Mouse (Mus musculus) MEL (cell line): Measurements from ENCODE around the gene Aifm1. TPM values are rescaled to one million over a fixed set of nuclear protein-coding genes. Genes with fewer than 3 reads are reported as not detected.

Experiments used
- DNase-seq: peaks from one replicate; pipeline ENCODE4 v3.0.0; 2011; ENCODE audit warnings: low read depth, low spot score
- H3K27ac ChIP-seq: 2 replicates; pipeline ENCODE4 v1.5.1; 2012; ENCODE audit warnings: low read depth, mild to moderate bottlenecking, control low read depth, low read length, moderate library complexity; ENCODE audit not compliant: control insufficient read depth
- H3K27me3 ChIP-seq, 2 experiments: fragments of 150-350 bp in 1 of 2; sonication (generic) in 1 of 2; 2 replicates each; pipeline ENCODE4 v1.6.1; 2012; ENCODE audit warnings: low read length in 2 of 2, mild to moderate bottlenecking in 2 of 2, improper control_type of control experiment in 1 of 2, moderate library complexity in 1 of 2; ENCODE audit not compliant: insufficient read depth in 2 of 2, control insufficient read depth in 1 of 2
- H3K36me3 ChIP-seq, 2 experiments: 2 replicates each; pipeline ENCODE4 v1.6.1; 2012 to 2014; ENCODE audit warnings: low read length in 2 of 2, improper control_type of control experiment in 1 of 2, inconsistent platforms in 1 of 2, mild to moderate bottlenecking in 1 of 2; ENCODE audit not compliant: insufficient read depth in 2 of 2, control insufficient read depth in 1 of 2
- H3K4me1 ChIP-seq, 2 experiments: fragments of 150-350 bp in 1 of 2; sonication (generic) in 1 of 2; 2 replicates each; pipeline ENCODE4 v1.6.1; 2012; ENCODE audit warnings: low read length in 2 of 2, improper control_type of control experiment in 1 of 2, mild to moderate bottlenecking in 1 of 2; ENCODE audit not compliant: insufficient read depth in 2 of 2, control insufficient read depth in 1 of 2
- H3K4me3 ChIP-seq, 2 experiments: fragments of 150-350 bp in 1 of 2; sonication (generic) in 1 of 2; 2 replicates each; pipeline ENCODE4 v1.5.1; 2012; ENCODE audit warnings: low read depth in 2 of 2, low read length in 2 of 2, mild to moderate bottlenecking in 2 of 2, moderate library complexity in 2 of 2, control low read depth in 1 of 2, improper control_type of control experiment in 1 of 2; ENCODE audit not compliant: control insufficient read depth in 1 of 2, insufficient read depth in 1 of 2
- H3K79me2 ChIP-seq: 2 replicates; pipeline ENCODE4 v1.6.1; 2012; ENCODE audit warnings: mild to moderate bottlenecking, low read length, moderate library complexity; ENCODE audit not compliant: control insufficient read depth, poor library complexity, insufficient read depth
- H3K9ac ChIP-seq: 2 replicates; pipeline ENCODE4 v1.6.1; 2012; ENCODE audit warnings: low read depth, mild to moderate bottlenecking, control low read depth, low read length, moderate library complexity; ENCODE audit not compliant: control insufficient read depth, poor library complexity, severe bottlenecking
- H3K9me3 ChIP-seq: fragments of 150-350 bp; sonication (generic); replicated peaks from 2 replicates; pipeline ENCODE4 v1.6.1; 2012; ENCODE audit warnings: mild to moderate bottlenecking, low read length, improper control_type of control experiment, moderate library complexity; ENCODE audit not compliant: insufficient read depth
- BHLHE40 ChIP-seq: IDR thresholded peaks from 2 replicates; pipeline ENCODE4 v1.6.1; 2012; ENCODE audit warnings: low read depth, mild to moderate bottlenecking, inconsistent platforms, low read length, improper control_type of control experiment, borderline replicate concordance
- CHD2 ChIP-seq: IDR thresholded peaks from 2 replicates; pipeline ENCODE4 v1.6.1; 2011; ENCODE audit warnings: low read length, improper control_type of control experiment
- CTCF ChIP-seq, 3 experiments: IDR thresholded peaks in 2 of 3; conservative IDR thresholded peaks in 1 of 3; 2 replicates each; pipeline ENCODE4 v1.5.1; 2011 to 2012; ENCODE audit warnings: low read length in 3 of 3, low read depth in 2 of 3, mild to moderate bottlenecking in 2 of 3, improper control_type of control experiment in 1 of 3, inconsistent platforms in 1 of 3, mixed read lengths in 1 of 3, moderate library complexity in 1 of 3; ENCODE audit not compliant: control insufficient read depth in 1 of 3, insufficient read depth in 1 of 3, poor library complexity in 1 of 3, severe bottlenecking in 1 of 3
- E2F4 ChIP-seq: IDR thresholded peaks from 2 replicates; pipeline ENCODE4 v1.6.1; 2011; ENCODE audit warnings: low read depth, low read length, improper control_type of control experiment, borderline replicate concordance
- EP300 ChIP-seq, 2 experiments: IDR thresholded peaks; 2 replicates each; pipeline ENCODE4 v1.6.1; 2011; ENCODE audit warnings: improper control_type of control experiment in 2 of 2, low read length in 2 of 2, low read depth in 1 of 2, mild to moderate bottlenecking in 1 of 2
- GABPA ChIP-seq: IDR thresholded peaks from 2 replicates; pipeline ENCODE4 v1.6.1; 2012; ENCODE audit warnings: low read depth, mild to moderate bottlenecking, inconsistent platforms, low read length, improper control_type of control experiment, moderate library complexity
- GATA1 ChIP-seq: IDR thresholded peaks from 2 replicates; pipeline ENCODE4 v1.6.1; 2011; ENCODE audit warnings: low read depth, low read length, improper control_type of control experiment
- HCFC1 ChIP-seq: IDR thresholded peaks from 2 replicates; pipeline ENCODE4 v1.6.1; 2012; ENCODE audit warnings: low read depth, mild to moderate bottlenecking, inconsistent platforms, low read length, improper control_type of control experiment, moderate library complexity
- JUND ChIP-seq: IDR thresholded peaks from 2 replicates; pipeline ENCODE4 v1.6.1; 2011; ENCODE audit warnings: low read depth, mild to moderate bottlenecking, improper control_type of control experiment, low read length
- MAX ChIP-seq: IDR thresholded peaks from 2 replicates; pipeline ENCODE4 v1.6.1; 2011; ENCODE audit warnings: low read length, improper control_type of control experiment
- MAZ ChIP-seq: IDR thresholded peaks from 2 replicates; pipeline ENCODE4 v1.6.1; 2012; ENCODE audit warnings: low read depth, mild to moderate bottlenecking, inconsistent platforms, low read length, improper control_type of control experiment
- MEF2A ChIP-seq: IDR thresholded peaks from 2 replicates; pipeline ENCODE4 v1.6.1; 2014; ENCODE audit warnings: low read depth, mild to moderate bottlenecking, inconsistent platforms, low read length, improper control_type of control experiment; ENCODE audit not compliant: poor library complexity, insufficient replicate concordance, severe bottlenecking; ENCODE audit errors: extremely low read depth
- MYB ChIP-seq: IDR thresholded peaks from 2 replicates; pipeline ENCODE4 v1.6.1; 2011; ENCODE audit warnings: mild to moderate bottlenecking, low read depth, low read length, improper control_type of control experiment
- MYC ChIP-seq: IDR thresholded peaks from 2 replicates; pipeline ENCODE4 v1.6.1; 2011; ENCODE audit warnings: low read depth, mild to moderate bottlenecking, low read length, improper control_type of control experiment, moderate library complexity
- NELFE ChIP-seq: IDR thresholded peaks from 2 replicates; pipeline ENCODE4 v1.6.1; 2011; ENCODE audit warnings: low read depth, low read length, improper control_type of control experiment
- NRF1 ChIP-seq: IDR thresholded peaks from 2 replicates; pipeline ENCODE4 v1.6.1; 2014; ENCODE audit warnings: low read depth, mild to moderate bottlenecking, inconsistent platforms, low read length, improper control_type of control experiment, moderate library complexity; ENCODE audit not compliant: poor library complexity, insufficient read depth, severe bottlenecking
- POLR2A ChIP-seq, 2 experiments: IDR thresholded peaks; 2 replicates each; pipeline ENCODE4 v1.6.1; 2011 to 2012; ENCODE audit warnings: low read length in 2 of 2, mild to moderate bottlenecking in 2 of 2, control low read depth in 1 of 2, improper control_type of control experiment in 1 of 2, low read depth in 1 of 2, moderate library complexity in 1 of 2; ENCODE audit not compliant: control insufficient read depth in 1 of 2, insufficient read depth in 1 of 2, poor library complexity in 1 of 2
- POLR2AphosphoS2 ChIP-seq: IDR thresholded peaks from 2 replicates; pipeline ENCODE4 v1.6.1; 2011; ENCODE audit warnings: low read length, improper control_type of control experiment
- POLR2AphosphoS5 ChIP-seq: IDR thresholded peaks from 2 replicates; pipeline ENCODE4 v1.6.1; 2012; ENCODE audit warnings: low read depth, borderline replicate concordance, mild to moderate bottlenecking, inconsistent platforms, low read length, moderate library complexity, mixed read lengths
- RAD21 ChIP-seq: IDR thresholded peaks from 2 replicates; pipeline ENCODE4 v1.6.1; 2011; ENCODE audit warnings: mild to moderate bottlenecking, low read depth, low read length, improper control_type of control experiment
- RCOR1 ChIP-seq: IDR thresholded peaks from 2 replicates; pipeline ENCODE4 v1.6.1; 2012; ENCODE audit warnings: low read depth, mild to moderate bottlenecking, inconsistent platforms, low read length, improper control_type of control experiment
- SIN3A ChIP-seq: IDR thresholded peaks from 2 replicates; pipeline ENCODE4 v1.6.1; 2012; ENCODE audit warnings: low read length, improper control_type of control experiment, inconsistent platforms
- TBP ChIP-seq: IDR thresholded peaks from 2 replicates; pipeline ENCODE4 v1.8.0; 2011; ENCODE audit warnings: low read depth, low read length, improper control_type of control experiment
- TCF12 ChIP-seq: IDR thresholded peaks from 2 replicates; pipeline ENCODE4 v1.6.1; 2014; ENCODE audit warnings: low read depth, mild to moderate bottlenecking, inconsistent platforms, low read length, improper control_type of control experiment, moderate library complexity
- USF1 ChIP-seq: IDR thresholded peaks from 2 replicates; pipeline ENCODE4 v1.6.1; 2014; ENCODE audit warnings: low read depth, mild to moderate bottlenecking, inconsistent platforms, low read length, improper control_type of control experiment, moderate library complexity
- USF2 ChIP-seq, 2 experiments: IDR thresholded peaks; 2 replicates each; pipeline ENCODE4 v1.6.1; 2011 to 2012; ENCODE audit warnings: improper control_type of control experiment in 2 of 2, low read length in 2 of 2, borderline replicate concordance in 1 of 2, inconsistent platforms in 1 of 2, low read depth in 1 of 2, mild to moderate bottlenecking in 1 of 2; ENCODE audit not compliant: insufficient read depth in 1 of 2
- ZC3H11A ChIP-seq: IDR thresholded peaks from 2 replicates; pipeline ENCODE4 v1.6.1; 2012; ENCODE audit warnings: low read depth, mild to moderate bottlenecking, inconsistent platforms, low read length, improper control_type of control experiment
- ZKSCAN1 ChIP-seq: IDR thresholded peaks from 2 replicates; pipeline ENCODE4 v1.6.1; 2012; ENCODE audit warnings: low read depth, mild to moderate bottlenecking, inconsistent platforms, low read length, improper control_type of control experiment, moderate library complexity
- ZNF384 ChIP-seq: IDR thresholded peaks from 2 replicates; pipeline ENCODE4 v1.6.1; 2012; ENCODE audit warnings: low read depth, mild to moderate bottlenecking, inconsistent platforms, low read length, improper control_type of control experiment
- polyA plus RNA-seq, 2 experiments: library from polyadenylated mRNA; stranded (reverse) in 1 of 2; unstranded in 1 of 2; fragments of >175 nt in 1 of 2; fragments of >200 nt in 1 of 2; gene quantifications; 2 replicates each; pipeline versions ENCODE4 v1.2.1 to v1.2.4; 2012; ENCODE audit warnings: low replicate concordance in 2 of 2, low read depth in 1 of 2; ENCODE audit not compliant: insufficient read length in 2 of 2, insufficient read depth in 1 of 2, missing spikeins in 1 of 2
- total RNA-seq: library from RNA; depleted of rRNA; stranded (reverse); fragments of 300-350 nt; gene quantifications from 2 replicates; pipeline ENCODE4 v1.2.3, GENCODE M21; 2012

Aifm1 gene
- total and polyA plus RNA-seq, 3 experiments = 69.1 to 99.1 TPM; not detected in 1

- peaks cover 26% of the 10 kb centered on the region for H3K79me2 ChIP-seq
- peaks cover 0 to 17% of the 10 kb centered on the region in 2 experiments; a peak in 2 of 4 replicates for H3K4me1 ChIP-seq
- H3K36me3 ChIP-seq = peaks cover 0 to 16% of the 10 kb centered on the region in 2 experiments; a peak in 2 of 4 replicates
- no peak overlapping the region for H3K4me3 ChIP-seq
- H3K27ac ChIP-seq = no peak overlapping the region
- no peak for TF ChIP-seq ZNF384
- TF ChIP-seq TBP = no peak
- TF ChIP-seq MAX = no peak
- no peak for TF ChIP-seq POLR2AphosphoS2
- no peak for TF ChIP-seq EP300 (IDR thresholded peaks at IDR 0.05; ENCODE audit: low read depth in 1 of 2, low read length in 2 of 2)
- TF ChIP-seq CHD2 = no peak
- TF ChIP-seq BHLHE40 = no peak
- no peak for TF ChIP-seq ZKSCAN1
- TF ChIP-seq MYC = no peak
- no peak for TF ChIP-seq NELFE
- TF ChIP-seq RCOR1 = no peak
- TF ChIP-seq MEF2A = no peak
- TF ChIP-seq GATA1 = no peak
- no peak for TF ChIP-seq USF1
- TF ChIP-seq CTCF (IDR thresholded peaks at IDR 0.05 in 2 of 3, conservative IDR thresholded peaks at IDR 0.05 in 1 of 3; ENCODE audit: control insufficient read depth in 1 of 3, insufficient read depth in 1 of 3, low read depth in 2 of 3, low read length in 3 of 3, poor library complexity in 1 of 3, severe bottlenecking in 1 of 3) = no peak
- TF ChIP-seq MYB = no peak
- no peak for TF ChIP-seq HCFC1
- TF ChIP-seq MAZ = no peak
- H3K27me3 ChIP-seq = no peaks in the 10 kb centered on the region
- no peaks in the 10 kb centered on the region for H3K9me3 ChIP-seq
- DNase-seq = no peak
- H3K9ac ChIP-seq = no peak overlapping the region
Observed at GRCm38 (mm10) chrX:48449646-48450045, 63.7 kb downstream of the Aifm1 start.

DNA sequence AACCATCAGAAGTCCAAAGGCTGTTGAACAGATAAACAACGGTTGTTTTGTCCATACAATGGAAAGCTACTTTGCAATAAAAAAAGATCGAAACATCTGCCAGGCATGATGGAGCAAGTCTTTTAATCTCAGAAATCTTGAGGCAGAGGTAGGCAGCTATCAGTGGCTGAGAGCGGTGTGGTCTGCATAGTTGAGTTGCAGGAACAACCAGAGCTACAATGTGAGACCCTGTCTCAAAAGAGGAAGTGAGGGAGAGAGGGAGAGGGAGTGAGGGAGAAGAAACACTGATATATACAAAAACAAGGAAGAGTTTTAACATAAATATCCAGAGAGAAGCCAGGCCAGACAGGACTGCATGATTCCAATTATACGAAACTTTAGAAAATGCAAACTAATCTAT, 68.7 kb downstream of the Aifm1 start:
- Histone ChIP-seq H3K9me3 (no peaks in the 10 kb centered on the region), H3K4me3 (no peak overlapping the region), H3K4me1 (peaks cover 0 to 14% of the 10 kb centered on the region in 2 experiments; a peak in 2 of 4 replicates), H3K27ac (no peak overlapping the region; the same call in 1 of the 2 replicates), H3K36me3 (peaks cover 0 to 15% of the 10 kb centered on the region in 2 experiments; a peak in 2 of 4 replicates), H3K27me3 (no peaks in the 10 kb centered on the region), H3K79me2 (peaks cover 3% of the 10 kb centered on the region; the same call in 1 of the 2 replicates), H3K9ac (no peak overlapping the region)
- DNase-seq = peak; percentile 62
- TF ChIP-seq RCOR1 = no peak
- TF ChIP-seq ZC3H11A = no peak
- TF ChIP-seq MYC = no peak
- TF ChIP-seq RAD21 = no peak
- TF ChIP-seq JUND = no peak
- no peak for TF ChIP-seq POLR2A (IDR thresholded peaks at IDR 0.05; ENCODE audit: control insufficient read depth in 1 of 2, insufficient read depth in 1 of 2, low read depth in 1 of 2, low read length in 2 of 2, poor library complexity in 1 of 2)
- TF ChIP-seq USF2 (IDR thresholded peaks at IDR 0.05; ENCODE audit: borderline replicate concordance in 1 of 2, insufficient read depth in 1 of 2, low read depth in 1 of 2, low read length in 2 of 2) = no peak
- no peak for TF ChIP-seq MEF2A
- no peak for TF ChIP-seq TCF12
- no peak for TF ChIP-seq USF1
- TF ChIP-seq E2F4 = no peak
- no peak for TF ChIP-seq SIN3A
- no peak for TF ChIP-seq POLR2AphosphoS5
- TF ChIP-seq GABPA = no peak
- TF ChIP-seq NELFE = no peak
- TF ChIP-seq POLR2AphosphoS2 = no peak
- no peak for TF ChIP-seq NRF1
- no peak for TF ChIP-seq CTCF (IDR thresholded peaks at IDR 0.05 in 2 of 3, conservative IDR thresholded peaks at IDR 0.05 in 1 of 3; ENCODE audit: control insufficient read depth in 1 of 3, insufficient read depth in 1 of 3, low read depth in 2 of 3, low read length in 3 of 3, poor library complexity in 1 of 3, severe bottlenecking in 1 of 3)
- no peak for TF ChIP-seq BHLHE40
